Mouse (Mus musculus): Measurements from ENCODE around the gene Tmem132c. TPM values are rescaled to one million over a fixed set of nuclear protein-coding genes. Genes with fewer than 3 reads are reported as not detected.
"Not testable (repeated sequence)": the region's sequence is repeated elsewhere in the genome, so short reads cannot be mapped to it uniquely, and the experiment has no call there.

The Tmem132c gene
- total and polyA plus RNA-seq, 2 experiments, result under 0.01 TPM; not detected in 1

GRCm38 (mm10) chr5:127349221-127350065 lies 107.8 kb downstream of the Tmem132c start:
- Histone ChIP-seq H3K79me2 (ENCODE audit: control insufficient read depth, insufficient read depth, low read length) (no peaks in the 10 kb centered on the region), H3K9ac (ENCODE audit: low read depth, low read length) (no peak overlapping the region), H3K27ac (replicated peaks; ENCODE audit: insufficient read depth, low read depth, low read length) (no peak overlapping the region), H3K4me3 (ENCODE audit: insufficient read depth, low read depth, low read length) (no peak overlapping the region), H3K27me3 (ENCODE audit: control insufficient read depth, insufficient read depth, low read length) (0 out of 2 replicates have a peak, but pooled peaks cover 3% of the 10 kb centered on the region), H3K4me1 (ENCODE audit: control insufficient read depth, insufficient read depth, low read length) (no peaks in the 10 kb centered on the region), H3K36me3 (ENCODE audit: control insufficient read depth, insufficient read depth, low read length) (no peaks in the 10 kb centered on the region)
- WGBS, result 75% methylated on average over 9 of the region's 9 CpGs
- TF ChIP-seq POLR2A (IDR thresholded peaks at IDR 0.05; ENCODE audit: extremely low read depth, insufficient read depth, low read length) (no peak), CTCF (IDR thresholded peaks at IDR 0.05; ENCODE audit: low read depth, low read length) (no peak)
- no peak for DNase-seq (ENCODE audit: extremely low read depth, low read depth, low spot score)

- Histone ChIP-seq H3K9ac (ENCODE audit: low read depth, low read length) (no peak overlapping the region), H3K79me2 (ENCODE audit: control insufficient read depth, insufficient read depth, low read length) (no peaks in the 10 kb centered on the region), H3K27me3 (ENCODE audit: control insufficient read depth, insufficient read depth, low read length) (no peaks in the 10 kb centered on the region), H3K27ac (replicated peaks; ENCODE audit: insufficient read depth, low read depth, low read length) (no peak overlapping the region), H3K4me1 (ENCODE audit: control insufficient read depth, insufficient read depth, low read length) (no peaks in the 10 kb centered on the region), H3K4me3 (ENCODE audit: insufficient read depth, low read depth, low read length) (no peak overlapping the region), H3K36me3 (ENCODE audit: control insufficient read depth, insufficient read depth, low read length) (no peaks in the 10 kb centered on the region)
- no peak for TF ChIP-seq CTCF (IDR thresholded peaks at IDR 0.05; ENCODE audit: low read depth, low read length)
- no peak for TF ChIP-seq POLR2A (IDR thresholded peaks at IDR 0.05; ENCODE audit: extremely low read depth, insufficient read depth, low read length)
- no peak for DNase-seq (ENCODE audit: extremely low read depth, low read depth, low spot score)
- 55% methylated on average over 2 of the region's 2 CpGs for WGBS
Measured at GRCm38 (mm10) chr5:127353002-127353401, 111.4 kb downstream of the Tmem132c start.

GRCm38 (mm10) chr5:127355836-127356235 lies 114.2 kb downstream of the Tmem132c start:
- Histone ChIP-seq H3K9ac (ENCODE audit: low read depth, low read length) (no peak overlapping the region), H3K27ac (replicated peaks; ENCODE audit: insufficient read depth, low read depth, low read length) (no peak overlapping the region), H3K79me2 (ENCODE audit: control insufficient read depth, insufficient read depth, low read length) (no peaks in the 10 kb centered on the region), H3K4me3 (ENCODE audit: insufficient read depth, low read depth, low read length) (no peak overlapping the region), H3K27me3 (ENCODE audit: control insufficient read depth, insufficient read depth, low read length) (no peaks in the 10 kb centered on the region), H3K4me1 (ENCODE audit: control insufficient read depth, insufficient read depth, low read length) (no peaks in the 10 kb centered on the region), H3K36me3 (ENCODE audit: control insufficient read depth, insufficient read depth, low read length) (no peaks in the 10 kb centered on the region)
- DNase-seq (ENCODE audit: extremely low read depth, low read depth, low spot score), result no peak
- no peak for TF ChIP-seq POLR2A (IDR thresholded peaks at IDR 0.05; ENCODE audit: extremely low read depth, insufficient read depth, low read length)
- no peak for TF ChIP-seq CTCF (IDR thresholded peaks at IDR 0.05; ENCODE audit: low read depth, low read length)
- 35% methylated on average over 8 of the region's 8 CpGs for WGBS

GRCm38 (mm10) chr5:127357878-127358277 lies 116.3 kb downstream of the Tmem132c start:
- H3K4me1 ChIP-seq (ENCODE audit: control insufficient read depth, insufficient read depth, low read length), result not testable (repeated sequence)

GRCm38 (mm10) chr5:127361145-127361544 lies 119.5 kb downstream of the Tmem132c start:
- no peaks in the 10 kb centered on the region for H3K4me1 ChIP-seq (ENCODE audit: control insufficient read depth, insufficient read depth, low read length)
- H3K36me3 ChIP-seq (ENCODE audit: control insufficient read depth, insufficient read depth, low read length), result no peaks in the 10 kb centered on the region
- no peak for TF ChIP-seq CTCF (IDR thresholded peaks at IDR 0.05; ENCODE audit: low read depth, low read length)
- no peak for TF ChIP-seq POLR2A (IDR thresholded peaks at IDR 0.05; ENCODE audit: extremely low read depth, insufficient read depth, low read length)
- H3K9ac ChIP-seq (ENCODE audit: low read depth, low read length), result no peak overlapping the region
- 68% methylated on average over 8 of the region's 8 CpGs for WGBS
- DNase-seq (ENCODE audit: extremely low read depth, low read depth, low spot score), result no peak
- no peaks in the 10 kb centered on the region for H3K27me3 ChIP-seq (ENCODE audit: control insufficient read depth, insufficient read depth, low read length)
- H3K27ac ChIP-seq (replicated peaks; ENCODE audit: insufficient read depth, low read depth, low read length), result no peak overlapping the region
- no peaks in the 10 kb centered on the region for H3K79me2 ChIP-seq (ENCODE audit: control insufficient read depth, insufficient read depth, low read length)
- no peak overlapping the region for H3K4me3 ChIP-seq (ENCODE audit: insufficient read depth, low read depth, low read length)

More at GRCm38 (mm10) chr5:127357878-127358277, 116.3 kb downstream of the Tmem132c start:
- not testable (repeated sequence) for H3K27ac ChIP-seq (replicated peaks; ENCODE audit: insufficient read depth, low read depth, low read length); H3K27me3 ChIP-seq (ENCODE audit: control insufficient read depth, insufficient read depth, low read length); H3K36me3 ChIP-seq (ENCODE audit: control insufficient read depth, insufficient read depth, low read length); H3K79me2 ChIP-seq (ENCODE audit: control insufficient read depth, insufficient read depth, low read length); H3K4me3 ChIP-seq (ENCODE audit: insufficient read depth, low read depth, low read length); DNase-seq (ENCODE audit: extremely low read depth, low read depth, low spot score); H3K9ac ChIP-seq (ENCODE audit: low read depth, low read length)
- 81% methylated on average over 4 of the region's 4 CpGs for WGBS

GRCm38 (mm10) chr5:127365061-127365460 lies 123.5 kb downstream of the Tmem132c start:
- Histone ChIP-seq H3K27ac (replicated peaks; ENCODE audit: insufficient read depth, low read depth, low read length) (no peak overlapping the region), H3K36me3 (ENCODE audit: control insufficient read depth, insufficient read depth, low read length) (no peaks in the 10 kb centered on the region), H3K9ac (ENCODE audit: low read depth, low read length) (no peak overlapping the region), H3K27me3 (ENCODE audit: control insufficient read depth, insufficient read depth, low read length) (no peaks in the 10 kb centered on the region), H3K4me1 (ENCODE audit: control insufficient read depth, insufficient read depth, low read length) (no peaks in the 10 kb centered on the region), H3K79me2 (ENCODE audit: control insufficient read depth, insufficient read depth, low read length) (no peaks in the 10 kb centered on the region), H3K4me3 (ENCODE audit: insufficient read depth, low read depth, low read length) (no peak overlapping the region)
- DNase-seq (ENCODE audit: extremely low read depth, low read depth, low spot score), result no peak
- 5% methylated on average over 1 of the region's 1 CpGs for WGBS
- TF ChIP-seq POLR2A (IDR thresholded peaks at IDR 0.05; ENCODE audit: extremely low read depth, insufficient read depth, low read length) (no peak), CTCF (IDR thresholded peaks at IDR 0.05; ENCODE audit: low read depth, low read length) (no peak)
